13 mouse cellular contexts compared by ENCODE assay signal in genomic region chr3:153675832-153676231, GRCm38 (mm10). TPM values are rescaled to one million over a fixed set of nuclear protein-coding genes. Genes with fewer than 3 reads are reported as not detected.
DNase-seq lines count a peak whose midpoint lies in the region; ATAC-seq and TF ChIP-seq lines count a peak whose summit lies in the region.
"Had no signal": no experiment of that assay in that cellular context is flagged by ENCODE, and none has a peak within 500 bp of the region (broad histone marks: within the 10 kb centered on the region; RNA-seq: fewer than 3 reads in every experiment).

No protein-coding gene starts in this region.

- H3K4me1 ChIP-seq in kidney, embryonic 14.5 days (ENCODE audit: control insufficient read depth, insufficient read depth, low read length): peaks cover 33% of the 10 kb centered on the region
- H3K4me1 ChIP-seq in ES-E14 (ENCODE audit: control insufficient read depth in 2 of 2, insufficient read depth in 2 of 2, low read length in 2 of 2, poor library complexity in 1 of 2): peaks cover 6 to 47% of the 10 kb centered on the region in 2 experiments; a peak in 3 of 4 replicates
- peaks cover 19% of the 10 kb centered on the region for H3K4me1 ChIP-seq in forebrain, embryonic 12.5 days
- H3K4me1 ChIP-seq in midbrain, embryonic 14.5 days (ENCODE audit: control insufficient read depth, insufficient read depth, low read length): 0 out of 2 replicates have a peak, but pooled peaks cover 12% of the 10 kb centered on the region
- no peaks in the 10 kb centered on the region for H3K4me1 ChIP-seq in stomach, postnatal 0 days (replicated peaks; ENCODE audit: control insufficient read depth, insufficient read depth)

- no peak overlapping the region for H3K4me3 ChIP-seq in kidney, embryonic 14.5 days (ENCODE audit: low read length)
- H3K4me3 ChIP-seq in ES-E14 (ENCODE audit: insufficient read depth in 1 of 2, low read depth in 1 of 2, low read length in 2 of 2, poor library complexity in 1 of 2, severe bottlenecking in 1 of 2): peak overlapping the region in 1 of 2 experiments; percentile 1; a peak in 1 of 4 replicates
- no peak overlapping the region for H3K4me3 ChIP-seq in forebrain, embryonic 12.5 days (replicated peaks)
- H3K4me3 ChIP-seq in midbrain, embryonic 14.5 days (replicated peaks; ENCODE audit: low read depth, low read length): no peak overlapping the region
- H3K4me3 ChIP-seq in stomach, postnatal 0 days (ENCODE audit: low read depth, low read length): no peak overlapping the region

- no peaks in the 10 kb centered on the region for H3K9me3 ChIP-seq in kidney, embryonic 14.5 days (ENCODE audit: control insufficient read depth, low read length)
- no peaks in the 10 kb centered on the region for H3K9me3 ChIP-seq in ES-E14 (ENCODE audit: control insufficient read depth, insufficient read depth, low read depth, low read length)
- no peaks in the 10 kb centered on the region for H3K9me3 ChIP-seq in forebrain, embryonic 12.5 days
- H3K9me3 ChIP-seq in midbrain, embryonic 14.5 days (ENCODE audit: control insufficient read depth, low read length): no peaks in the 10 kb centered on the region
- no peaks in the 10 kb centered on the region for H3K9me3 ChIP-seq in stomach, postnatal 0 days (ENCODE audit: control insufficient read depth, low read length)

- no peak for TF ChIP-seq CTCF in stomach, postnatal 0 days (IDR thresholded peaks at IDR 0.05; ENCODE audit: low read depth)

- H3K27me3 ChIP-seq in kidney, embryonic 14.5 days (ENCODE audit: control insufficient read depth, insufficient read depth, low read length): no peaks in the 10 kb centered on the region
- no peaks in the 10 kb centered on the region for H3K27me3 ChIP-seq in forebrain, embryonic 12.5 days
- H3K27me3 ChIP-seq in midbrain, embryonic 14.5 days (ENCODE audit: control insufficient read depth, insufficient read depth, low read length): no peaks in the 10 kb centered on the region
- H3K27me3 ChIP-seq in stomach, postnatal 0 days (ENCODE audit: control insufficient read depth, insufficient read depth, low read length): no peaks in the 10 kb centered on the region

- H3K27ac ChIP-seq in kidney, embryonic 14.5 days (ENCODE audit: low read depth, low read length): no peak overlapping the region
- no peak overlapping the region for H3K27ac ChIP-seq in ES-E14 (ENCODE audit: insufficient read depth, low read depth, low read length, poor library complexity, severe bottlenecking)
- 0 out of 2 replicates have a peak overlapping the region, but pooled peaks have one; percentile 8 for H3K27ac ChIP-seq in forebrain, embryonic 12.5 days
- H3K27ac ChIP-seq in midbrain, embryonic 14.5 days (replicated peaks; ENCODE audit: low read depth, low read length): no peak overlapping the region
- no peak overlapping the region for H3K27ac ChIP-seq in stomach, postnatal 0 days (replicated peaks)
- H3K27ac ChIP-seq: liver, embryonic 14.5 days had no signal

- in situ Hi-C loops in ES-E14 (cut with MboI; ENCODE audit: low sequenced_read_pairs in 2 of 2, unreplicated experiment in 2 of 2): no loop called here

- 41% methylated on average over 7 of the region's 7 CpGs for WGBS in kidney, embryonic 14.5 days
- 3% methylated on average over 7 of the region's 7 CpGs for WGBS in forebrain, embryonic 12.5 days
- WGBS in midbrain, embryonic 14.5 days: 4% methylated on average over 7 of the region's 7 CpGs
- 38% methylated on average over 7 of the region's 7 CpGs for WGBS in stomach, postnatal 0 days

- no peak overlapping the region for H3K4me2 ChIP-seq in kidney, embryonic 14.5 days (replicated peaks; ENCODE audit: low read depth, low read length)
- H3K4me2 ChIP-seq in forebrain, embryonic 12.5 days: peak overlapping the region; percentile 28
- H3K4me2 ChIP-seq in midbrain, embryonic 14.5 days (ENCODE audit: low read length): no peak overlapping the region
- H3K4me2 ChIP-seq in stomach, postnatal 0 days (replicated peaks; ENCODE audit: low read depth): no peak overlapping the region

- H3K36me3 ChIP-seq in kidney, embryonic 14.5 days (ENCODE audit: control insufficient read depth, insufficient read depth, low read length): no peaks in the 10 kb centered on the region
- no peaks in the 10 kb centered on the region for H3K36me3 ChIP-seq in ES-E14 (ENCODE audit: control insufficient read depth, insufficient read depth, low read length, poor library complexity, severe bottlenecking)
- no peaks in the 10 kb centered on the region for H3K36me3 ChIP-seq in forebrain, embryonic 12.5 days (replicated peaks)
- H3K36me3 ChIP-seq in midbrain, embryonic 14.5 days (ENCODE audit: control insufficient read depth, insufficient read depth, low read length): no peaks in the 10 kb centered on the region
- no peaks in the 10 kb centered on the region for H3K36me3 ChIP-seq in stomach, postnatal 0 days (ENCODE audit: control insufficient read depth, insufficient read depth, low read length)

- no peak overlapping the region for H3K9ac ChIP-seq in kidney, embryonic 14.5 days (ENCODE audit: low read depth, low read length)
- no peak overlapping the region for H3K9ac ChIP-seq in ES-E14 (ENCODE audit: insufficient read depth, low read depth, low read length, poor library complexity, severe bottlenecking)
- no peak overlapping the region for H3K9ac ChIP-seq in forebrain, embryonic 12.5 days
- H3K9ac ChIP-seq in midbrain, embryonic 14.5 days (replicated peaks; ENCODE audit: low read length): no peak overlapping the region
- H3K9ac ChIP-seq in stomach, postnatal 0 days (ENCODE audit: low read length): no peak overlapping the region
- H3K9ac ChIP-seq: liver, embryonic 14.5 days had no signal

- no peak for TF ChIP-seq EP300 in stomach, postnatal 0 days (optimal IDR thresholded peaks at IDR 0.05)

- peak; percentile 29; the same call in 1 of the 2 replicates for ATAC-seq in kidney, embryonic 14.5 days (ENCODE audit: low FRiP score, low TSS enrichment)
- peak; percentile 75 for ATAC-seq in forebrain, embryonic 12.5 days (ENCODE audit: low FRiP score)
- ATAC-seq in midbrain, embryonic 14.5 days (ENCODE audit: low FRiP score, low TSS enrichment): peak; percentile 41; the same call in 1 of the 2 replicates
- no peak for ATAC-seq in stomach, postnatal 0 days (ENCODE audit: low FRiP score, low TSS enrichment)

- DNase-seq in kidney, adult 8-10 months: no peak
- DNase-seq in ES-E14 (ENCODE audit: low read depth, low spot score): peak; percentile 87
- DNase-seq in midbrain, embryonic 14.5 days: peak; percentile 46
- DNase-seq in lung, postnatal 36 days: no peak
- no peak for DNase-seq in stomach, postnatal 0 days (ENCODE audit: low spot score)
- DNase-seq: adrenal gland, adult 2 months; cerebellum, adult 9-11 months; kidney, postnatal 25 days; layer of hippocampus, postnatal 36 days; thymus, adult 2 months had no signal

TF ChIP-seq in ES-E14, 5 proteins besides CTCF, POLR2A, EP300 and RAD21:
- TF ChIP-seq HCFC1 (IDR thresholded peaks at IDR 0.05; ENCODE audit: borderline replicate concordance, insufficient read depth, low read length) (0 out of 2 replicates have a peak, but pooled peaks have one; percentile 30), ZC3H11A (IDR thresholded peaks at IDR 0.05; ENCODE audit: borderline replicate concordance, low read depth, low read length) (no peak), CHD2 (IDR thresholded peaks at IDR 0.05; ENCODE audit: low read depth, low read length) (peak; percentile 46; the same call in 1 of the 2 replicates)

RNA-seq across cellular contexts. Expression of gene St6galnac3, which starts 49.1 kb away (rescaled TPM):
- polyA plus RNA-seq in kidney, embryonic 14.5 days (2014; fragmentation: Nextera tagmentation; extraction: Ambion mirVana): 51.6 and 63.8 TPM in 2 replicates
- total RNA-seq in ES-E14 (2012; rRNA removed): 3.8 and 5.7 TPM in 2 replicates
- polyA plus RNA-seq in forebrain, embryonic 12.5 days (2016; fragmentation: Nextera tagmentation; extraction: Ambion mirVana): 22.7 and 26.9 TPM in 2 replicates
- 21.4 and 26.6 TPM in 2 replicates for polyA plus RNA-seq in midbrain, embryonic 14.5 days (2014; fragmentation: Nextera tagmentation; extraction: Ambion mirVana)
- 4.5 and 6.2 TPM in 2 replicates for polyA plus RNA-seq in stomach, postnatal 0 days (2015; fragmentation: Nextera tagmentation; extraction: Ambion mirVana)

Comparison
In these comparisons a context has a peak if more than half of its experiments do, and no peak if none do; other contexts are left out.
1. DNase-seq: peak in ES-E14 (single experiment) and midbrain, embryonic 14.5 days (single experiment); none in kidney, adult 8-10 months (0 of 2), lung, postnatal 36 days (single experiment) and stomach, postnatal 0 days (single experiment).